Mouse (Mus musculus): ENCODE measurements around the gene Gstp3. TPM values are rescaled to one million over a fixed set of nuclear protein-coding genes. Genes with fewer than 3 reads are reported as not detected.
"Not testable (repeated sequence)": the region's sequence is repeated elsewhere in the genome, so short reads cannot be mapped to it uniquely, and the experiment has no call there.

Gene Gstp3
- polyA plus RNA-seq, 1 experiment from 2014 or later: 6.1 TPM

GRCm38 (mm10) chr19:4070756-4071155 is 11.4 kb upstream of the Gstp3 start:
- WGBS: 63% methylated on average over 8 of the region's 8 CpGs
- no peak overlapping the region for H3K4me3 ChIP-seq (replicated peaks; ENCODE audit: low read length)
- H3K9ac ChIP-seq (ENCODE audit: low read length): no peak overlapping the region
- H3K9me3 ChIP-seq (replicated peaks; ENCODE audit: control insufficient read depth, low read length): no peaks in the 10 kb centered on the region
- H3K27ac ChIP-seq (ENCODE audit: low read length): no peak overlapping the region
- H3K27me3 ChIP-seq (ENCODE audit: control insufficient read depth, insufficient read depth, low read length): no peaks in the 10 kb centered on the region
- H3K4me1 ChIP-seq (ENCODE audit: control insufficient read depth, insufficient read depth, low read length): peaks cover 7% of the 10 kb centered on the region; the same call in 1 of the 2 replicates
- no peaks in the 10 kb centered on the region for H3K36me3 ChIP-seq (ENCODE audit: control insufficient read depth, insufficient read depth, low read length)
- H3K4me2 ChIP-seq (ENCODE audit: low read depth, low read length): no peak overlapping the region
- ATAC-seq (ENCODE audit: insufficient read depth, low FRiP score): no peak

- peaks cover 7% of the 10 kb centered on the region; the same call in 1 of the 2 replicates for H3K4me1 ChIP-seq (ENCODE audit: control insufficient read depth, insufficient read depth, low read length)
Observed at GRCm38 (mm10) chr19:4070311-4070710, 10.9 kb upstream of the Gstp3 start.

GRCm38 (mm10) chr19:4068717-4069410 is 9.5 kb upstream of the Gstp3 start:
- H3K27me3 ChIP-seq (ENCODE audit: control insufficient read depth, insufficient read depth, low read length): no peaks in the 10 kb centered on the region
- H3K9ac ChIP-seq (ENCODE audit: low read length): no peak overlapping the region
- no peak overlapping the region for H3K4me3 ChIP-seq (replicated peaks; ENCODE audit: low read length)
- 0 out of 2 replicates have a peak overlapping the region, but pooled peaks have one; percentile 23 for H3K4me2 ChIP-seq (ENCODE audit: low read depth, low read length)
- H3K4me1 ChIP-seq (ENCODE audit: control insufficient read depth, insufficient read depth, low read length): peaks cover 7% of the 10 kb centered on the region; the same call in 1 of the 2 replicates
- WGBS: 54% methylated on average over 15 of the region's 15 CpGs
- no peaks in the 10 kb centered on the region for H3K36me3 ChIP-seq (ENCODE audit: control insufficient read depth, insufficient read depth, low read length)
- no peaks in the 10 kb centered on the region for H3K9me3 ChIP-seq (replicated peaks; ENCODE audit: control insufficient read depth, low read length)
- no peak for ATAC-seq (ENCODE audit: insufficient read depth, low FRiP score)
- no peak overlapping the region for H3K27ac ChIP-seq (ENCODE audit: low read length)

More at GRCm38 (mm10) chr19:4070311-4070710, 10.9 kb upstream of the Gstp3 start:
- Histone ChIP-seq H3K27me3 (ENCODE audit: control insufficient read depth, insufficient read depth, low read length) (no peaks in the 10 kb centered on the region), H3K4me2 (ENCODE audit: low read depth, low read length) (no peak overlapping the region), H3K9ac (ENCODE audit: low read length) (no peak overlapping the region), H3K9me3 (replicated peaks; ENCODE audit: control insufficient read depth, low read length) (no peaks in the 10 kb centered on the region), H3K36me3 (ENCODE audit: control insufficient read depth, insufficient read depth, low read length) (no peaks in the 10 kb centered on the region), H3K27ac (ENCODE audit: low read length) (no peak overlapping the region), H3K4me3 (replicated peaks; ENCODE audit: low read length) (no peak overlapping the region)
- WGBS: 57% methylated on average over 15 of the region's 15 CpGs
- ATAC-seq (ENCODE audit: insufficient read depth, low FRiP score): no peak

- H3K4me2 ChIP-seq (ENCODE audit: low read depth, low read length); ATAC-seq (ENCODE audit: insufficient read depth, low FRiP score); H3K9ac ChIP-seq (ENCODE audit: low read length); H3K27me3 ChIP-seq (ENCODE audit: control insufficient read depth, insufficient read depth, low read length); H3K4me1 ChIP-seq (ENCODE audit: control insufficient read depth, insufficient read depth, low read length); H3K36me3 ChIP-seq (ENCODE audit: control insufficient read depth, insufficient read depth, low read length); H3K9me3 ChIP-seq (replicated peaks; ENCODE audit: control insufficient read depth, low read length); H3K4me3 ChIP-seq (replicated peaks; ENCODE audit: low read length); H3K27ac ChIP-seq (ENCODE audit: low read length): not testable (repeated sequence)
- 72% methylated on average over 2 of the region's 2 CpGs for WGBS
Observed at GRCm38 (mm10) chr19:4068242-4068641, 8.9 kb upstream of the Gstp3 start.

- H3K36me3 ChIP-seq (ENCODE audit: control insufficient read depth, insufficient read depth, low read length): no peaks in the 10 kb centered on the region
- H3K9me3 ChIP-seq (replicated peaks; ENCODE audit: control insufficient read depth, low read length): no peaks in the 10 kb centered on the region
- no peaks in the 10 kb centered on the region for H3K27me3 ChIP-seq (ENCODE audit: control insufficient read depth, insufficient read depth, low read length)
- H3K9ac ChIP-seq (ENCODE audit: low read length): no peak overlapping the region
- no peak overlapping the region for H3K27ac ChIP-seq (ENCODE audit: low read length)
- H3K4me1 ChIP-seq (ENCODE audit: control insufficient read depth, insufficient read depth, low read length): peaks cover 7% of the 10 kb centered on the region; the same call in 1 of the 2 replicates
- no peak overlapping the region for H3K4me3 ChIP-seq (replicated peaks; ENCODE audit: low read length)
- H3K4me2 ChIP-seq (ENCODE audit: low read depth, low read length): no peak overlapping the region
- ATAC-seq (ENCODE audit: insufficient read depth, low FRiP score): no peak
Observed at GRCm38 (mm10) chr19:4066877-4067276, 7.5 kb upstream of the Gstp3 start.

GRCm38 (mm10) chr19:4066280-4066679 is 6.9 kb upstream of the Gstp3 start:
- Histone ChIP-seq H3K27ac (ENCODE audit: low read length) (no peak overlapping the region), H3K4me1 (ENCODE audit: control insufficient read depth, insufficient read depth, low read length) (peaks cover 7% of the 10 kb centered on the region; the same call in 1 of the 2 replicates), H3K27me3 (ENCODE audit: control insufficient read depth, insufficient read depth, low read length) (no peaks in the 10 kb centered on the region), H3K36me3 (ENCODE audit: control insufficient read depth, insufficient read depth, low read length) (no peaks in the 10 kb centered on the region), H3K4me2 (ENCODE audit: low read depth, low read length) (no peak overlapping the region), H3K4me3 (replicated peaks; ENCODE audit: low read length) (no peak overlapping the region), H3K9me3 (replicated peaks; ENCODE audit: control insufficient read depth, low read length) (no peaks in the 10 kb centered on the region), H3K9ac (ENCODE audit: low read length) (no peak overlapping the region)
- ATAC-seq (ENCODE audit: insufficient read depth, low FRiP score): no peak
- 70% methylated on average over 6 of the region's 6 CpGs for WGBS

GRCm38 (mm10) chr19:4064501-4064900 is 5.1 kb upstream of the Gstp3 start:
- WGBS: 0% methylated on average over 2 of the region's 11 CpGs
- H3K4me1 ChIP-seq (ENCODE audit: control insufficient read depth, insufficient read depth, low read length); H3K9me3 ChIP-seq (replicated peaks; ENCODE audit: control insufficient read depth, low read length); H3K4me3 ChIP-seq (replicated peaks; ENCODE audit: low read length); ATAC-seq (ENCODE audit: insufficient read depth, low FRiP score); H3K4me2 ChIP-seq (ENCODE audit: low read depth, low read length); H3K27me3 ChIP-seq (ENCODE audit: control insufficient read depth, insufficient read depth, low read length); H3K9ac ChIP-seq (ENCODE audit: low read length); H3K27ac ChIP-seq (ENCODE audit: low read length); H3K36me3 ChIP-seq (ENCODE audit: control insufficient read depth, insufficient read depth, low read length): not testable (repeated sequence)

- H3K27me3 ChIP-seq (ENCODE audit: control insufficient read depth, insufficient read depth, low read length); H3K4me3 ChIP-seq (replicated peaks; ENCODE audit: low read length); H3K36me3 ChIP-seq (ENCODE audit: control insufficient read depth, insufficient read depth, low read length); H3K4me1 ChIP-seq (ENCODE audit: control insufficient read depth, insufficient read depth, low read length); H3K4me2 ChIP-seq (ENCODE audit: low read depth, low read length); H3K9ac ChIP-seq (ENCODE audit: low read length); ATAC-seq (ENCODE audit: insufficient read depth, low FRiP score); H3K9me3 ChIP-seq (replicated peaks; ENCODE audit: control insufficient read depth, low read length); H3K27ac ChIP-seq (ENCODE audit: low read length): not testable (repeated sequence)
- WGBS: 54% methylated on average over 3 of the region's 4 CpGs
Observed at GRCm38 (mm10) chr19:4063357-4063756, 4.0 kb upstream of the Gstp3 start.

GRCm38 (mm10) chr19:4060899-4061465 is 1.6 kb upstream of the Gstp3 start:
- Histone ChIP-seq H3K4me3 (replicated peaks; ENCODE audit: low read length) (no peak overlapping the region), H3K4me1 (ENCODE audit: control insufficient read depth, insufficient read depth, low read length) (no peaks in the 10 kb centered on the region), H3K4me2 (ENCODE audit: low read depth, low read length) (no peak overlapping the region), H3K9ac (ENCODE audit: low read length) (no peak overlapping the region), H3K27me3 (ENCODE audit: control insufficient read depth, insufficient read depth, low read length) (no peaks in the 10 kb centered on the region), H3K27ac (ENCODE audit: low read length) (no peak overlapping the region), H3K9me3 (replicated peaks; ENCODE audit: control insufficient read depth, low read length) (no peaks in the 10 kb centered on the region), H3K36me3 (ENCODE audit: control insufficient read depth, insufficient read depth, low read length) (no peaks in the 10 kb centered on the region)
- no peak for ATAC-seq (ENCODE audit: insufficient read depth, low FRiP score)
- WGBS: 90% methylated on average over 5 of the region's 6 CpGs
